Mouse (Mus musculus): Measurements from ENCODE around the gene Gm6525. TPM values are rescaled to one million over a fixed set of nuclear protein-coding genes. Genes with fewer than 3 reads are reported as not detected.
A peak's percentile ranks its signal among the peaks of the same experiment; 100 is the strongest.

The Gm6525 gene
- polyA plus RNA-seq, 1 experiment from 2014 or later: 2.6 TPM

- Histone ChIP-seq H3K27me3 (replicated peaks) (no peaks in the 10 kb centered on the region), H3K4me2 (replicated peaks) (no peak overlapping the region), H3K4me1 (no peaks in the 10 kb centered on the region), H3K4me3 (no peak overlapping the region), H3K9me3 (no peaks in the 10 kb centered on the region), H3K36me3 (peaks cover 47% of the 10 kb centered on the region), H3K27ac (no peak overlapping the region), H3K9ac (no peak overlapping the region)
- WGBS: 48% methylated on average over 7 of the region's 7 CpGs
- peak; percentile 41; the same call in 1 of the 2 replicates for ATAC-seq (ENCODE audit: low FRiP score, low read depth)
Measured at GRCm38 (mm10) chr3:84175337-84176315, 1.7 kb downstream of the Gm6525 start.

GRCm38 (mm10) chr3:84177834-84178233 lies 3.9 kb downstream of the Gm6525 start:
- Histone ChIP-seq H3K9ac (no peak overlapping the region), H3K4me1 (no peaks in the 10 kb centered on the region; the same call in 1 of the 2 replicates), H3K4me3 (no peak overlapping the region), H3K4me2 (replicated peaks) (no peak overlapping the region), H3K27me3 (replicated peaks) (no peaks in the 10 kb centered on the region), H3K36me3 (peaks cover 32% of the 10 kb centered on the region), H3K9me3 (no peaks in the 10 kb centered on the region), H3K27ac (no peak overlapping the region)
- whole genome bisulfite sequencing: 68% methylated on average over 2 of the region's 2 CpGs
- no peak for ATAC-seq (ENCODE audit: low FRiP score, low read depth)

GRCm38 (mm10) chr3:84180304-84180703 lies 6.4 kb downstream of the Gm6525 start:
- no peaks in the 10 kb centered on the region; the same call in 1 of the 2 replicates for H3K4me1 ChIP-seq
- no peak overlapping the region for H3K9ac ChIP-seq
- 72% methylated on average over 2 of the region's 2 CpGs for WGBS
- no peak overlapping the region for H3K4me2 ChIP-seq (replicated peaks)
- no peak for ATAC-seq (ENCODE audit: low FRiP score, low read depth)
- no peak overlapping the region for H3K4me3 ChIP-seq
- H3K36me3 ChIP-seq: peaks cover 24% of the 10 kb centered on the region
- H3K27me3 ChIP-seq (replicated peaks): no peaks in the 10 kb centered on the region
- no peak overlapping the region for H3K27ac ChIP-seq
- no peaks in the 10 kb centered on the region for H3K9me3 ChIP-seq

GRCm38 (mm10) chr3:84181102-84181501 lies 7.2 kb downstream of the Gm6525 start:
- WGBS: 54% methylated on average over 8 of the region's 8 CpGs
- Histone ChIP-seq H3K4me3 (no peak overlapping the region), H3K9me3 (no peaks in the 10 kb centered on the region)

GRCm38 (mm10) chr3:84181717-84182116 lies 7.8 kb downstream of the Gm6525 start:
- Histone ChIP-seq H3K4me3 (no peak overlapping the region), H3K9me3 (no peaks in the 10 kb centered on the region), H3K36me3 (peaks cover 25% of the 10 kb centered on the region), H3K9ac (no peak overlapping the region), H3K27ac (no peak overlapping the region), H3K4me2 (replicated peaks) (no peak overlapping the region), H3K4me1 (no peaks in the 10 kb centered on the region; the same call in 1 of the 2 replicates), H3K27me3 (replicated peaks) (no peaks in the 10 kb centered on the region)
- ATAC-seq (ENCODE audit: low FRiP score, low read depth): no peak
- WGBS: 17% methylated on average over 4 of the region's 4 CpGs

More at GRCm38 (mm10) chr3:84181102-84181501, 7.2 kb downstream of the Gm6525 start:
- Histone ChIP-seq H3K4me1 (no peaks in the 10 kb centered on the region; the same call in 1 of the 2 replicates), H3K4me2 (replicated peaks) (no peak overlapping the region), H3K36me3 (peaks cover 30% of the 10 kb centered on the region), H3K27me3 (replicated peaks) (no peaks in the 10 kb centered on the region), H3K9ac (no peak overlapping the region), H3K27ac (no peak overlapping the region)
- no peak for ATAC-seq (ENCODE audit: low FRiP score, low read depth)

GRCm38 (mm10) chr3:84189629-84190173 lies 15.8 kb downstream of the Gm6525 start:
- WGBS: 60% methylated on average over 10 of the region's 10 CpGs
- no peak for ATAC-seq (ENCODE audit: low FRiP score, low read depth)
- Histone ChIP-seq H3K9ac (no peak overlapping the region), H3K27me3 (replicated peaks) (no peaks in the 10 kb centered on the region), H3K4me2 (replicated peaks) (0 out of 2 replicates have a peak overlapping the region, but pooled peaks have one; percentile 41), H3K4me1 (peaks cover 17% of the 10 kb centered on the region), H3K27ac (no peak overlapping the region), H3K9me3 (no peaks in the 10 kb centered on the region), H3K36me3 (peaks cover 63% of the 10 kb centered on the region), H3K4me3 (no peak overlapping the region)

- Histone ChIP-seq H3K4me2 (replicated peaks) (peak overlapping the region; percentile 41), H3K27ac (no peak overlapping the region), H3K9me3 (no peaks in the 10 kb centered on the region), H3K4me3 (no peak overlapping the region), H3K9ac (0 out of 2 replicates have a peak overlapping the region, but pooled peaks have one; percentile 13), H3K27me3 (replicated peaks) (no peaks in the 10 kb centered on the region), H3K4me1 (peaks cover 17% of the 10 kb centered on the region), H3K36me3 (peaks cover 59% of the 10 kb centered on the region)
- ATAC-seq (ENCODE audit: low FRiP score, low read depth): peak; percentile 75
- 17% methylated on average over 41 of the region's 41 CpGs for WGBS
Measured at GRCm38 (mm10) chr3:84190513-84191061, 16.7 kb downstream of the Gm6525 start.

- H3K27me3 ChIP-seq (replicated peaks): no peaks in the 10 kb centered on the region
- WGBS: 51% methylated on average over 21 of the region's 21 CpGs
- peak overlapping the region; percentile 41 for H3K4me2 ChIP-seq (replicated peaks)
- peaks cover 62% of the 10 kb centered on the region for H3K36me3 ChIP-seq
- peak; percentile 55 for ATAC-seq (ENCODE audit: low FRiP score, low read depth)
- 0 out of 2 replicates have a peak overlapping the region, but pooled peaks have one; percentile 13 for H3K9ac ChIP-seq
- peaks cover 17% of the 10 kb centered on the region for H3K4me1 ChIP-seq
- no peak overlapping the region for H3K4me3 ChIP-seq
- H3K9me3 ChIP-seq: no peaks in the 10 kb centered on the region
- no peak overlapping the region for H3K27ac ChIP-seq
Measured at GRCm38 (mm10) chr3:84191141-84191881, 17.4 kb downstream of the Gm6525 start.

- Histone ChIP-seq H3K4me2 (replicated peaks) (no peak overlapping the region), H3K4me3 (no peak overlapping the region), H3K4me1 (peaks cover 17% of the 10 kb centered on the region), H3K27me3 (replicated peaks) (no peaks in the 10 kb centered on the region), H3K27ac (no peak overlapping the region), H3K36me3 (peaks cover 63% of the 10 kb centered on the region), H3K9me3 (no peaks in the 10 kb centered on the region), H3K9ac (no peak overlapping the region)
- WGBS: 70% methylated on average over 4 of the region's 4 CpGs
- ATAC-seq (ENCODE audit: low FRiP score, low read depth): no peak
Measured at GRCm38 (mm10) chr3:84193881-84194280, 20.0 kb downstream of the Gm6525 start.

GRCm38 (mm10) chr3:84198229-84198628 lies 24.3 kb downstream of the Gm6525 start:
- WGBS: 97% methylated on average over 3 of the region's 3 CpGs
- H3K9me3 ChIP-seq: no peaks in the 10 kb centered on the region
- peaks cover 31% of the 10 kb centered on the region for H3K36me3 ChIP-seq
- ATAC-seq (ENCODE audit: low FRiP score, low read depth): no peak
- no peak overlapping the region for H3K27ac ChIP-seq
- no peak overlapping the region for H3K4me2 ChIP-seq (replicated peaks)
- H3K4me3 ChIP-seq: no peak overlapping the region
- H3K4me1 ChIP-seq: peaks cover 6% of the 10 kb centered on the region; the same call in 1 of the 2 replicates
- no peak overlapping the region for H3K9ac ChIP-seq
- H3K27me3 ChIP-seq (replicated peaks): no peaks in the 10 kb centered on the region

GRCm38 (mm10) chr3:84199516-84199915 lies 25.6 kb downstream of the Gm6525 start:
- no peak overlapping the region for H3K9ac ChIP-seq
- peaks cover 6% of the 10 kb centered on the region; the same call in 1 of the 2 replicates for H3K4me1 ChIP-seq
- H3K27ac ChIP-seq: no peak overlapping the region
- no peak overlapping the region for H3K4me3 ChIP-seq
- ATAC-seq (ENCODE audit: low FRiP score, low read depth): no peak
- 90% methylated on average over 9 of the region's 9 CpGs for WGBS
- H3K36me3 ChIP-seq: peaks cover 23% of the 10 kb centered on the region
- no peaks in the 10 kb centered on the region for H3K9me3 ChIP-seq
- H3K4me2 ChIP-seq (replicated peaks): no peak overlapping the region
- no peaks in the 10 kb centered on the region for H3K27me3 ChIP-seq (replicated peaks)

Measured in neural tube, embryonic 12.5 days (tissue).